Mouse (Mus musculus) liver, embryonic 12.5 days (tissue): ENCODE data around the gene Nrxn3. TPM values are rescaled to one million over a fixed set of nuclear protein-coding genes. Genes with fewer than 3 reads are reported as not detected.

ENCODE experiments used
- ATAC-seq: fragments of 200-750 bp; cut with Nextera tagmentation; 2 replicates; pipeline ENCODE4 v1.8.0; 2017; ENCODE audit warnings: moderate number of reproducible peaks, mild to moderate bottlenecking, moderate library complexity
- H3K27ac ChIP-seq: fragments of 300-500 bp; sonication (generic); 2 replicates; pipeline ENCODE4 v1.5.1; 2016; ENCODE audit warnings: mild to moderate bottlenecking
- H3K27me3 ChIP-seq: fragments of 300-500 bp; sonication (generic); replicated peaks from 2 replicates; pipeline ENCODE4 v1.6.1; 2016; ENCODE audit warnings: mild to moderate bottlenecking, moderate library complexity
- H3K36me3 ChIP-seq: fragments of 300-500 bp; sonication (generic); 2 replicates; pipeline ENCODE4 v1.6.1; 2016; ENCODE audit warnings: mild to moderate bottlenecking, moderate library complexity
- H3K4me1 ChIP-seq: fragments of 300-500 bp; sonication (generic); 2 replicates; pipeline ENCODE4 v1.6.1; 2016
- H3K4me2 ChIP-seq: fragments of 300-500 bp; sonication (generic); 2 replicates; pipeline ENCODE4 v1.6.1; 2016; ENCODE audit warnings: mild to moderate bottlenecking, moderate library complexity
- H3K4me3 ChIP-seq: fragments of 300-500 bp; sonication (generic); 2 replicates; pipeline ENCODE4 v1.5.1; 2016; ENCODE audit warnings: mild to moderate bottlenecking, moderate library complexity
- H3K9ac ChIP-seq: fragments of 300-500 bp; sonication (generic); 2 replicates; pipeline ENCODE4 v1.6.1; 2016; ENCODE audit warnings: mild to moderate bottlenecking, moderate library complexity
- H3K9me3 ChIP-seq: fragments of 300-500 bp; sonication (generic); replicated peaks from 2 replicates; pipeline ENCODE4 v1.6.1; 2016; ENCODE audit warnings: mild to moderate bottlenecking, moderate library complexity
- WGBS: fragments of 180-500 bp; shearing (Covaris S2); methylation state at CpG from one replicate; pipeline ENCODE4 v1.1.7; 2016; ENCODE audit not compliant: insufficient replicate concordance; 5-methylcytosine and 5-hydroxymethylcytosine counted together
- polyA plus RNA-seq: library from polyadenylated mRNA; unstranded; fragments of >200 nt; fragmentation: Nextera tagmentation; extraction: Ambion mirVana; gene quantifications from 2 replicates; pipeline ENCODE4 v1.2.1, GENCODE M21; 2016

Gene Nrxn3
- polyA plus RNA-seq, 1 experiment from 2014 or later, result 1.4 TPM

- WGBS, result 66% methylated on average over 3 of the region's 3 CpGs
- Histone ChIP-seq H3K27ac (no peak overlapping the region), H3K4me2 (no peak overlapping the region), H3K4me1 (no peaks in the 10 kb centered on the region), H3K27me3 (peaks cover 20% of the 10 kb centered on the region), H3K9me3 (no peaks in the 10 kb centered on the region), H3K9ac (no peak overlapping the region), H3K4me3 (no peak overlapping the region), H3K36me3 (no peaks in the 10 kb centered on the region)
- no peak for ATAC-seq
Measured at GRCm38 (mm10) chr12:89808217-89808616, 1085.5 kb downstream of the Nrxn3 start.

- no peak overlapping the region for H3K4me2 ChIP-seq
- no peak for ATAC-seq
- WGBS, result 58% methylated on average over 5 of the region's 5 CpGs
- no peak overlapping the region for H3K4me3 ChIP-seq
- H3K4me1 ChIP-seq, result no peaks in the 10 kb centered on the region
- no peak overlapping the region for H3K9ac ChIP-seq
- H3K36me3 ChIP-seq, result no peaks in the 10 kb centered on the region
- no peaks in the 10 kb centered on the region for H3K9me3 ChIP-seq
- H3K27me3 ChIP-seq, result peaks cover 35% of the 10 kb centered on the region
- no peak overlapping the region for H3K27ac ChIP-seq
Measured at GRCm38 (mm10) chr12:89810146-89810545, 1087.5 kb downstream of the Nrxn3 start.

- ATAC-seq, result peak; percentile 92
- Histone ChIP-seq H3K27ac (no peak overlapping the region), H3K9me3 (no peaks in the 10 kb centered on the region), H3K27me3 (peaks cover 35% of the 10 kb centered on the region), H3K36me3 (no peaks in the 10 kb centered on the region), H3K4me1 (no peaks in the 10 kb centered on the region), H3K4me3 (peak overlapping the region; percentile 25), H3K9ac (no peak overlapping the region), H3K4me2 (peak overlapping the region; percentile 54)
- WGBS, result 3% methylated on average over 33 of the region's 36 CpGs
Measured at GRCm38 (mm10) chr12:89811815-89812549, 1089.3 kb downstream of the Nrxn3 start.

DNA sequence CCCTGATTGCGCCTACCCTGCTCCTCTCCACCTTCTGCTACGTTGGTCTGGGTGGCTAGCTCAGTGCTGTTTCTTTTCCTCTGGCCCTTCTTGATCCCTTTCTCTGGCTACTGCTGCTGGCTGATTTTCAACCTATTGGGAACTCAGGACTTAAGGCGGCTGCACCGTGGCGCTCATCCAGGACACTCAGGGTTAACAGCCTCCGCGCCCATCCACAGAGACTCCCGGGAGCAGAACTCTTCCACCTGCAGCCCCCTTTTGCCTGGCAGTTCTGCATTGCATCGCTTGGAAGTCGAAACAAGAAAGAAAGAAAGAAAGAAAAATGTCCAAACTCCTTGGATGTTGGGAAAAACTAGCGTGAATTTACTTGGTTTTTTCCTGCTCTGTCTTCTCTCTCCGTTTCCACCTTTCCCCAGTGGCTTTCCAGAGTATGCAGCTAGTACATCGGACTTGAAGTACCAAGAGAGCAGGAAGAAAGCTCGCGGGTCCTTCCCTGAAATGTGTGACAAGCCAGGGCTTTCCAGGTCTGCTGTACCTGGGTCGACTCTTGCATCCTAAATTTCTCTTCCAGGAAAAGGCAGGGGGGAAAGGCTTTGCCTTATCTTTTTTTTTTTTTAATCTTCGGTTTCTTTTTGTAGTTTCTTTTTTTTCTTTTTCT is 1090.0 kb downstream of the Nrxn3 start:
- H3K36me3 ChIP-seq, result no peaks in the 10 kb centered on the region
- H3K9ac ChIP-seq, result no peak overlapping the region
- ATAC-seq, result no peak
- H3K27me3 ChIP-seq, result peaks cover 35% of the 10 kb centered on the region
- no peak overlapping the region for H3K27ac ChIP-seq
- no peaks in the 10 kb centered on the region for H3K9me3 ChIP-seq
- WGBS, result under 1% methylated on average over 17 of the region's 17 CpGs
- no peaks in the 10 kb centered on the region for H3K4me1 ChIP-seq
- H3K4me2 ChIP-seq, result peak overlapping the region; percentile 54
- peak overlapping the region; percentile 25 for H3K4me3 ChIP-seq

DNA sequence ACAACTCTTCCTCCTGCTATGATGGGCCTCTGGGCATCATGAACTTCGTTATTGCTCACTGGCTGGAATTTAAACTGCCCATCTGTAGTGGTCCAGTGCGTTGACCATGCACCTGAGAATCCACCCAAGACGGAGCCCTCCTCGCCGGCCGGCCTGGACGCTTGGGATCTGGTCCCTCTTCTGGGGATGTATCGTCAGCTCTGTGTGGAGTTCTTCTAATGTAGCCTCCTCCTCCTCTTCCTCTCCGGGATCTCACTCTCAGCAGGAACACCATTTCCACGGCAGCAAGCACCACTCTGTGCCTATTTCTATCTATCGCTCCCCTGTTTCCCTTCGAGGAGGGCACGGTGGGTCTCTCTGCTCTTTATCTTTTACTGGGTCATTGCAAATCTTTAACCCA is 1090.6 kb downstream of the Nrxn3 start:
- Histone ChIP-seq H3K4me3 (no peak overlapping the region), H3K27ac (no peak overlapping the region), H3K36me3 (no peaks in the 10 kb centered on the region), H3K9me3 (no peaks in the 10 kb centered on the region), H3K27me3 (peaks cover 35% of the 10 kb centered on the region), H3K4me2 (no peak overlapping the region), H3K4me1 (no peaks in the 10 kb centered on the region), H3K9ac (no peak overlapping the region)
- 18% methylated on average over 13 of the region's 13 CpGs for WGBS
- no peak for ATAC-seq

DNA sequence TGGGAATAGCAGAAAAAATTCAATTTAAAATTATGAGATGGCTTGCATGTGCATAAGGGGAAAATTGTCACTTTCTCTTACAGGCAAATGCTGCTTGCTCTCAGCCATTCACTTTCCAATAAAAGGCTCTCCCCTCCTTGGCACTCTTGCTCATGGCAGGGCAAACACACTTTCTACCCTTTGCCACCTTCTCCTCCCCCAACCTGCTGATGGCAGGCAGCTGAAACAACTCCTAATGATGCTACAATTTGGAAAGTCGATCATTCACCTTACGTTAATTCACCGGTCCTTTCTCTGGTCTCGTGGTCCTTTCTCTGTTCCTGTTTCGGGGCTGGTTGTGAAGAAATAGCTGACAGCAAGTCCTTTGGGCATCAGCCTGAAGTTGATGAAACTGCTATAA is 1091.0 kb downstream of the Nrxn3 start:
- Histone ChIP-seq H3K4me3 (no peak overlapping the region), H3K27me3 (peaks cover 35% of the 10 kb centered on the region), H3K4me2 (no peak overlapping the region), H3K36me3 (no peaks in the 10 kb centered on the region), H3K4me1 (no peaks in the 10 kb centered on the region), H3K27ac (no peak overlapping the region), H3K9me3 (no peaks in the 10 kb centered on the region), H3K9ac (no peak overlapping the region)
- WGBS, result 62% methylated on average over 5 of the region's 5 CpGs
- ATAC-seq, result no peak

DNA sequence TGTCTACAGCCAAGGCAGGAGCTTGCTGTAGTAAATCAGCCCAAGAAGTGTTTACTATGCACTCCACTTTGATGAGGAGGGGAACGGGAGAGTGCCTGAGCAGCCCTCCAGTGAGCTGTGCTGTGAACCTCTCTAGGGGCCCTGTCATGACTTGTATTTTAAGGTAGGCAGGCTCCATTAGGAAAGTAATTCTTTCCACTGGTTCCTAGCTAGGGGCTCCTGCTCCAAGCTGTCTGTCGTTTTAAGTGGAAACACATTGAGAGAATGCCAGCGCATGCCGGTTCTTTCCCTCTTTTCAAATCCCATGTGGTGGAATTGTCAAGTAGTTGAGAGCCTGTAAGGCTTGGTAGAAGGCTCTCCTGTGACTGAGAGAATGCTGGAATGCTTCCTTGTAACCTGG is 1091.9 kb downstream of the Nrxn3 start:
- Histone ChIP-seq H3K9me3 (no peaks in the 10 kb centered on the region), H3K9ac (no peak overlapping the region), H3K4me1 (no peaks in the 10 kb centered on the region), H3K27ac (no peak overlapping the region), H3K36me3 (no peaks in the 10 kb centered on the region), H3K4me2 (no peak overlapping the region), H3K27me3 (peaks cover 35% of the 10 kb centered on the region), H3K4me3 (no peak overlapping the region)
- WGBS, result 47% methylated on average over 4 of the region's 4 CpGs
- no peak for ATAC-seq

DNA sequence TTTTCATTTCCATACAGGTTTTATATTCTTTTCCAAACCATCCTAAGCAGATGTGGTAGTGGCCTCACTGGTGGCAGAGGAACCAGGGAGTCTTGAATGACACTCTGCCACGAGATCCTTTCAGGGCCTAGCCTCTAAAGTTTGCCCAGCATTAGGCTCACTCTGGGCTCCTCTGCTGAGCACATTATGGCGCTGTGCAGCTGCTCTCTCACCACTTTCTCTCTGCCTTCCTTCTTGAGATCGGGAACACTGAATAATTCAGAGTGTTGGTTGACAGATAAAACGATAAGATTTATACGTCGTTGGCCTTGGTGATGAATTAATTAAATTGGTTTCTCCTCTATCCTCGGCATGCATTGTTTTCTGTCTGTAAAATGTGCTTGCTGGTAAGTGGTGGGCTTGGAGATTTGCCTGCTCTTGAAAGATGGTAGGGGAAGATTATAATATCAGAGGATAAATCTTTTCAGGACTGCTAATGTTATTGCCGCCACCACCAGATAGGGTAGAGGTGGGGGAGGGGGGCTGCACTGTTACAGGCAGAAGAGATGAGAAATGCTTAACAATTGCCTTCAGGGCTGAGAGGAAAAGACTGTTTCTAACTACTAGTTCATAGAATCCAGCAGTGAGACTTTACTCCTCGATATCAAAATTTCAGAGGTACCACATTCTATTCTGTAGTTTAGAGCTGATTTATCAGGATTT is 1094.5 kb downstream of the Nrxn3 start:
- WGBS, result 52% methylated on average over 9 of the region's 9 CpGs
- Histone ChIP-seq H3K9ac (no peak overlapping the region), H3K4me1 (no peaks in the 10 kb centered on the region), H3K4me2 (no peak overlapping the region), H3K9me3 (no peaks in the 10 kb centered on the region), H3K36me3 (no peaks in the 10 kb centered on the region), H3K4me3 (no peak overlapping the region), H3K27me3 (peaks cover 23% of the 10 kb centered on the region), H3K27ac (no peak overlapping the region)
- no peak for ATAC-seq

- no peaks in the 10 kb centered on the region for H3K36me3 ChIP-seq
- peaks cover 15% of the 10 kb centered on the region for H3K27me3 ChIP-seq
- 57% methylated on average over 2 of the region's 2 CpGs for WGBS
- no peak overlapping the region for H3K27ac ChIP-seq
- no peaks in the 10 kb centered on the region for H3K9me3 ChIP-seq
- H3K9ac ChIP-seq, result no peak overlapping the region
- no peaks in the 10 kb centered on the region for H3K4me1 ChIP-seq
- no peak overlapping the region for H3K4me3 ChIP-seq
- no peak overlapping the region for H3K4me2 ChIP-seq
- no peak for ATAC-seq
Measured at GRCm38 (mm10) chr12:89818200-89818599, 1095.5 kb downstream of the Nrxn3 start.

DNA sequence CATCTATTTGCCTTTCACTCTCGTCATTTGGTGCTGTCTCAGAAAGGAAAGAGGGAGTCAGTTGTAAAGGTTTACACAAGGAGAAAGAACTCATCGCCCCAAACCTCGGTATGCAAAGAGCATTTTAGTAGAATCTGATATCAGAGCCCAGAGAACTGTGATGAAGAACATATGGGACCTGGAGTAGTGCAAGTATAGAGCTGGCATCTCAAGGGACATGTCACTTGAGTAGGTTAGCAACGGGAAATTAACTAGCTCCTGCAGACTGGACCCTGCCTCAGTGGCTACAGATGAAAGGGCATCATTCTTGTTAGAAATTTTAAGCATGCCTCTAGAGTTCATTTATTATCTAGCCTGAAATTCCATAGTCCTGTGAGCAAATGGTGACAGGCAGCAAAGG is 1099.5 kb downstream of the Nrxn3 start:
- 60% methylated on average over 4 of the region's 4 CpGs for WGBS
- no peaks in the 10 kb centered on the region for H3K4me1 ChIP-seq
- no peak overlapping the region for H3K4me2 ChIP-seq
- no peak for ATAC-seq
- H3K27ac ChIP-seq, result no peak overlapping the region
- no peaks in the 10 kb centered on the region for H3K36me3 ChIP-seq
- no peaks in the 10 kb centered on the region for H3K27me3 ChIP-seq
- H3K4me3 ChIP-seq, result no peak overlapping the region
- H3K9ac ChIP-seq, result no peak overlapping the region
- H3K9me3 ChIP-seq, result no peaks in the 10 kb centered on the region

- no peaks in the 10 kb centered on the region for H3K9me3 ChIP-seq
- no peak overlapping the region for H3K4me2 ChIP-seq
- no peak overlapping the region for H3K4me3 ChIP-seq
- H3K36me3 ChIP-seq, result no peaks in the 10 kb centered on the region
- WGBS, result 68% methylated on average over 2 of the region's 2 CpGs
- no peak overlapping the region for H3K27ac ChIP-seq
- H3K9ac ChIP-seq, result no peak overlapping the region
- H3K27me3 ChIP-seq, result no peaks in the 10 kb centered on the region
- ATAC-seq, result no peak
- no peaks in the 10 kb centered on the region for H3K4me1 ChIP-seq
Measured at GRCm38 (mm10) chr12:89829927-89830326, 1107.3 kb downstream of the Nrxn3 start.

GRCm38 (mm10) chr12:89830350-89830749 is 1107.7 kb downstream of the Nrxn3 start:
- H3K4me2 ChIP-seq, result no peak overlapping the region
- ATAC-seq, result no peak
- no peaks in the 10 kb centered on the region for H3K27me3 ChIP-seq
- H3K9me3 ChIP-seq, result no peaks in the 10 kb centered on the region
- H3K27ac ChIP-seq, result no peak overlapping the region
- no peaks in the 10 kb centered on the region for H3K4me1 ChIP-seq
- H3K4me3 ChIP-seq, result no peak overlapping the region
- no peak overlapping the region for H3K9ac ChIP-seq
- no peaks in the 10 kb centered on the region for H3K36me3 ChIP-seq
- WGBS, result 82% methylated on average over 5 of the region's 5 CpGs
